Mouse (Mus musculus): ENCODE results near the gene Cenpl.

DNA sequence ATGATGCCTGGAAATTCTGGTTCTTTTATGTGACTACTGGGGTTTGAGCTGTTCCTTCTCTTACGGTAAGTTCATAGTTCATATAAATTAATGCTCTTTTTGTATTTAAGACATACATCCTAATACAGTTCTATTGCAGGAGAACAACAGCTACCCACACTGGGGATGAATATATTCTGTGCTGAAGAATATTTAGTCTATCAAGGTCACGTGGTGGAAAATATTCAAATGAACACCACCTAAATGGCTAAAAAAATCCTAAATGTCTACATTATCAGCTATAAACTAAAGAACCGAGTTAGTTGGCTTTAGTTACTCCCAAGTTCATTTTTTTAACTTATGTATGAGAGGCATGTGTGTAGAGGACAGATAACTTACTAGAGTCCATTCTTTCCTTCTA is 40.5 kb upstream of the Cenpl start:
- TF ChIP-seq POLR2A (IDR thresholded peaks at IDR 0.05; ENCODE audit: borderline replicate concordance, extremely low read depth, low read depth, low read length): no peak
- no peak for TF ChIP-seq CTCF (IDR thresholded peaks at IDR 0.05; ENCODE audit: insufficient read depth, low read length)
